Mouse (Mus musculus) liver, adult 2 months (tissue): ENCODE data around the gene Mki67. TPM values are rescaled to one million over a fixed set of nuclear protein-coding genes. Genes with fewer than 3 reads are reported as not detected.
A peak's percentile ranks its signal among the peaks of the same experiment; 100 is the strongest.

Experiments
- DNase-seq: peaks from one replicate; pipeline ENCODE4 v3.0.0-alpha.2; 2011; ENCODE audit warnings: low read depth, low spot score; ENCODE audit errors: extremely low read depth
- H3K27ac ChIP-seq: fragments of 200-500 bp; replicated peaks from 2 replicates; pipeline ENCODE4 v1.5.1; 2012; ENCODE audit warnings: low read depth, mild to moderate bottlenecking, control low read depth, inconsistent platforms, low read length; ENCODE audit not compliant: insufficient read depth
- H3K27me3 ChIP-seq: fragments of 200-500 bp; 2 replicates; pipeline ENCODE4 v1.6.1; 2012; ENCODE audit warnings: mild to moderate bottlenecking, moderate library complexity, low read length, inconsistent platforms; ENCODE audit not compliant: control insufficient read depth, insufficient read depth
- H3K36me3 ChIP-seq: fragments of 200-500 bp; 2 replicates; pipeline ENCODE4 v1.6.1; 2012; ENCODE audit warnings: low read length, inconsistent platforms; ENCODE audit not compliant: control insufficient read depth, insufficient read depth
- H3K4me1 ChIP-seq: fragments of 200-500 bp; 2 replicates; pipeline ENCODE4 v1.6.1; 2011; ENCODE audit warnings: low read length; ENCODE audit not compliant: control insufficient read depth, insufficient read depth
- H3K4me3 ChIP-seq: fragments of 200-500 bp; 2 replicates; pipeline ENCODE4 v1.5.1; 2011; ENCODE audit warnings: low read depth, mild to moderate bottlenecking, control low read depth, low read length, moderate library complexity; ENCODE audit not compliant: insufficient read depth
- H3K79me2 ChIP-seq: fragments of 200-500 bp; 2 replicates; pipeline ENCODE4 v1.6.1; 2012; ENCODE audit warnings: inconsistent platforms, mild to moderate bottlenecking, low read length, moderate library complexity; ENCODE audit not compliant: control insufficient read depth, insufficient read depth
- H3K9ac ChIP-seq: fragments of 200-500 bp; 2 replicates; pipeline ENCODE4 v1.6.1; 2012; ENCODE audit warnings: low read depth, mild to moderate bottlenecking, control low read depth, inconsistent platforms, low read length
- CTCF ChIP-seq: fragments of 200-500 bp; IDR thresholded peaks from 2 replicates; pipeline ENCODE4 v1.5.1; 2011; ENCODE audit warnings: low read depth, low read length, control low read depth
- POLR2A ChIP-seq: fragments of 200-500 bp; IDR thresholded peaks from 2 replicates; pipeline ENCODE4 v1.6.1; 2011; ENCODE audit warnings: low read length, control low read depth; ENCODE audit not compliant: insufficient read depth; ENCODE audit errors: extremely low read depth
- WGBS: fragments of 180-500 bp; shearing (Covaris S2); methylation state at CpG from one replicate; pipeline ENCODE4 v1.1.7; 2018; 5-methylcytosine and 5-hydroxymethylcytosine counted together
- polyA plus RNA-seq: library from polyadenylated mRNA; depleted of rRNA; stranded (reverse); fragments of >200 nt; gene quantifications from 2 replicates; pipeline ENCODE4 v1.2.3, GENCODE M21; 2012
- total RNA-seq: library from RNA; depleted of rRNA; stranded (reverse); fragments of >200 nt; gene quantifications from 2 replicates; pipeline ENCODE4 v1.2.3, GENCODE M21; 2014

The Mki67 gene
- total and polyA plus RNA-seq, 2 experiments = 0.02 to 0.65 TPM

DNA sequence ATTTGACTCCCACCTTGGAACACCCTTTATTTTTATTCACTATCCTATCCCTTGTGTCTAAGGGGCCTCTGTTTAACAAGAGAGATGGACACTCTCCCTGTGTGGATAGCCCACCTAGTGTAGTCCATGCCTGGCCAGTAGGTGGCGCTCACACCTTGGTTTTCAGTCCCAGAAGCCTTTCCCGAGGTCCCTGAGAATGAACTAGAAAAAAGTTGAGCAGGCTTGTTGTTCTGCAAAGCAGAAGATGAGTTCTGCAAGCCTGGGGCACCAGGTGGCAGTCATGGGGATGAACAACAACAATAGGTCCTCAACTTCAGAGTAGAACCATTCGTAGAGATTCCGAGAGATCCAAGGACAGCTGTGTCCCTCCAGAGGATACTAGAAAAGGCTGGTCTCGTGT is 35.8 kb downstream of the Mki67 start:
- DNase-seq = peak; percentile 40
- WGBS = 71% methylated on average over 5 of the region's 5 CpGs
- Histone ChIP-seq H3K27me3 (no peaks in the 10 kb centered on the region), H3K4me3 (no peak overlapping the region), H3K79me2 (no peaks in the 10 kb centered on the region), H3K9ac (no peak overlapping the region), H3K4me1 (no peaks in the 10 kb centered on the region), H3K27ac (no peak overlapping the region), H3K36me3 (no peaks in the 10 kb centered on the region)
- TF ChIP-seq POLR2A (no peak), CTCF (peak; percentile 83)

DNA sequence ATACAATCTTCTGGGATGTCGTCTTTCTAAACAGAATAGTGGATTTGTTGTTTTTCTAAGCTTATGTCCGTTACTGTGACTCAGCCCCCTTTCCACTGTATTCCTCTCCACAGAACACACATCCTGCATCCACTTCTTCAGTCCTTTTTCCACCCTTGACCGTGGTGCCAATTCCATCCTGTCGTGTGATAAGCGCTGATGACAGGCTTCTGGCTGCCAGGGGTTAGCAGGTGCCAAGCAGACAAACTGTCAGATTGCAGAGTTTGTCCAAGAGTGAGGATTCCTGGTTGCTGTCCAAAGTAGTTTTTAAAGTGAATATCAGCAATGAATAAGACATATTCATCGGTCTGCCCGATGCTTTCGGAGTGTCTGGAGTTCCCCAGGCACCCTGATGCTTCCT is 39.4 kb downstream of the Mki67 start:
- no peak overlapping the region for H3K27ac ChIP-seq
- H3K79me2 ChIP-seq = no peaks in the 10 kb centered on the region
- 53% methylated on average over 8 of the region's 8 CpGs for WGBS
- no peak for TF ChIP-seq CTCF
- H3K9ac ChIP-seq = no peak overlapping the region
- no peaks in the 10 kb centered on the region for H3K36me3 ChIP-seq
- peak; percentile 27 for DNase-seq
- H3K27me3 ChIP-seq = no peaks in the 10 kb centered on the region
- H3K4me1 ChIP-seq = no peaks in the 10 kb centered on the region
- no peak overlapping the region for H3K4me3 ChIP-seq

- Histone ChIP-seq H3K79me2 (no peaks in the 10 kb centered on the region), H3K4me3 (no peak overlapping the region), H3K36me3 (no peaks in the 10 kb centered on the region), H3K27me3 (no peaks in the 10 kb centered on the region), H3K4me1 (no peaks in the 10 kb centered on the region), H3K9ac (no peak overlapping the region), H3K27ac (no peak overlapping the region)
- no peak for TF ChIP-seq CTCF
- no peak for TF ChIP-seq POLR2A
- no peak for DNase-seq
- 84% methylated on average over 3 of the region's 3 CpGs for WGBS
Measured at GRCm38 (mm10) chr7:135673576-135673975, 42.6 kb downstream of the Mki67 start.

- 42% methylated on average over 16 of the region's 16 CpGs for WGBS
- DNase-seq = peak; percentile 48
Measured at GRCm38 (mm10) chr7:135668852-135669739, 47.1 kb downstream of the Mki67 start.

DNA sequence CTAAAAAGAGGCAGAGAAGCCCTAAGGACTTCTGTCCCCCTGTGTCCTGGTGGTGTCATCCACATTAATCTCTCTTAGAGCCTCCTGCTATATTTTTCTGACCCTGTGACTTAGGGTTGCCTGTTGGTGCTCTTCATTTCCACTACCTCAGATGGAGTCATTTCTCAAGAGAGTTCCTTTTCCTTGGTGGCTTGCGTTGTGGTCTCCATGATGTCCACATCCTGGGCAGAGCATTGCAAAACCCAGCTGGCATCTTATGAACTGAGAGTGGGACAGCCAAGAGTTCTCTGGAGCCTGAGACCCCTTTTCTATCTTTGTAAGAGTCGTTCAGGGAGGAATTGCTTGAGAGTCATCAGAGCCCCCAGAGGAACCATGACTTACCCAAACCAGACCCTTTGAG is 49.8 kb downstream of the Mki67 start:
- no peak for TF ChIP-seq CTCF
- TF ChIP-seq POLR2A = no peak
- Histone ChIP-seq H3K27me3 (no peaks in the 10 kb centered on the region), H3K36me3 (no peaks in the 10 kb centered on the region), H3K9ac (no peak overlapping the region), H3K27ac (no peak overlapping the region), H3K4me1 (no peaks in the 10 kb centered on the region), H3K79me2 (no peaks in the 10 kb centered on the region), H3K4me3 (no peak overlapping the region)
- WGBS = 82% methylated on average over 2 of the region's 2 CpGs
- DNase-seq = no peak

More at GRCm38 (mm10) chr7:135668852-135669739, 47.1 kb downstream of the Mki67 start:
- TF ChIP-seq CTCF (peak; percentile 6), POLR2A (no peak)
- Histone ChIP-seq H3K4me3 (no peak overlapping the region), H3K27ac (no peak overlapping the region), H3K4me1 (no peaks in the 10 kb centered on the region), H3K9ac (no peak overlapping the region), H3K79me2 (no peaks in the 10 kb centered on the region), H3K36me3 (no peaks in the 10 kb centered on the region), H3K27me3 (no peaks in the 10 kb centered on the region)

- TF ChIP-seq CTCF (no peak), POLR2A (no peak)
- Histone ChIP-seq H3K79me2 (no peaks in the 10 kb centered on the region), H3K36me3 (no peaks in the 10 kb centered on the region), H3K4me3 (no peak overlapping the region), H3K27me3 (no peaks in the 10 kb centered on the region), H3K27ac (no peak overlapping the region), H3K9ac (no peak overlapping the region), H3K4me1 (no peaks in the 10 kb centered on the region)
- 86% methylated on average over 7 of the region's 7 CpGs for WGBS
- no peak for DNase-seq
Measured at GRCm38 (mm10) chr7:135664211-135664610, 52.0 kb downstream of the Mki67 start.
